Mouse (Mus musculus) limb, embryonic 14.5 days (tissue): Measurements from ENCODE around the gene Fam198a. TPM values are rescaled to one million over a fixed set of nuclear protein-coding genes. Genes with fewer than 3 reads are reported as not detected.

Source experiments
- ATAC-seq: fragments of 200-750 bp; cut with Nextera tagmentation; 2 replicates; pipeline ENCODE4 v1.8.0; 2017; ENCODE audit warnings: low read depth, moderate number of reproducible peaks, moderate TSS enrichment; ENCODE audit not compliant: low FRiP score
- DNase-seq: peaks from one replicate; pipeline ENCODE4 v3.0.0-alpha.2; 2015; ENCODE audit warnings: low spot score
- H3K27ac ChIP-seq: fragments of 300-500 bp; sonication (generic); replicated peaks from 2 replicates; pipeline ENCODE4 v1.5.1; 2014; ENCODE audit warnings: low read depth, mild to moderate bottlenecking, low read length, moderate library complexity, mixed read lengths
- H3K27me3 ChIP-seq: fragments of 300-500 bp; sonication (generic); 2 replicates; pipeline ENCODE4 v1.6.1; 2014; ENCODE audit warnings: low read length, mixed read lengths; ENCODE audit not compliant: control insufficient read depth, insufficient read depth
- H3K36me3 ChIP-seq: fragments of 300-500 bp; sonication (generic); 2 replicates; pipeline ENCODE4 v1.6.1; 2014; ENCODE audit warnings: mild to moderate bottlenecking, low read length, moderate library complexity, mixed read lengths; ENCODE audit not compliant: control insufficient read depth, insufficient read depth
- H3K4me1 ChIP-seq: fragments of 300-500 bp; sonication (generic); 2 replicates; pipeline ENCODE4 v1.6.1; 2014; ENCODE audit warnings: antibody characterized with exemption, low read length, mixed read lengths; ENCODE audit not compliant: control insufficient read depth, insufficient read depth
- H3K4me2 ChIP-seq: fragments of 300-500 bp; sonication (generic); replicated peaks from 2 replicates; pipeline ENCODE4 v1.6.1; 2014; ENCODE audit warnings: low read depth, mild to moderate bottlenecking, low read length, moderate library complexity; ENCODE audit not compliant: severe bottlenecking
- H3K4me3 ChIP-seq: fragments of 300-500 bp; sonication (generic); replicated peaks from 2 replicates; pipeline ENCODE4 v1.5.1; 2014; ENCODE audit warnings: low read length
- H3K9ac ChIP-seq: fragments of 300-500 bp; sonication (generic); 2 replicates; pipeline ENCODE4 v1.6.1; 2014; ENCODE audit warnings: mild to moderate bottlenecking, low read depth, low read length, moderate library complexity; ENCODE audit not compliant: severe bottlenecking
- H3K9me3 ChIP-seq: fragments of 300-500 bp; sonication (generic); 2 replicates; pipeline ENCODE4 v1.6.1; 2016; ENCODE audit warnings: low read length; ENCODE audit not compliant: control insufficient read depth
- POLR2A ChIP-seq: fragments of 200-500 bp; IDR thresholded peaks from 2 replicates; pipeline ENCODE4 v1.8.0; 2012; ENCODE audit warnings: inconsistent platforms, mild to moderate bottlenecking, moderate library complexity, borderline replicate concordance; ENCODE audit not compliant: insufficient read depth, insufficient read length; ENCODE audit errors: extremely low read depth
- WGBS: fragments of 180-500 bp; shearing (Covaris S2); extraction: QIAGEN DNeasy Blood & Tissue Kit; methylation state at CpG from one replicate; pipeline ENCODE4 v1.1.7; 2014; 5-methylcytosine and 5-hydroxymethylcytosine counted together
- polyA plus RNA-seq, 2 experiments: library from polyadenylated mRNA; depleted of rRNA in 1 of 2; stranded (reverse) in 1 of 2; unstranded in 1 of 2; fragments of >200 nt; fragmentation: Nextera tagmentation in 1 of 2; extraction: Ambion mirVana in 1 of 2; gene quantifications; 2 replicates each; pipeline versions ENCODE4 v1.2.1 to v1.2.3; 2012 to 2014

The Fam198a gene
- polyA plus RNA-seq, 2 experiments = 6.4 to 8.7 TPM

- WGBS = 89% methylated on average over 5 of the region's 5 CpGs
These were observed 70.8 kb downstream of the Fam198a start for GRCm38 (mm10) chr9:122021581-122021980.

GRCm38 (mm10) chr9:122022776-122023175 lies 72.0 kb downstream of the Fam198a start:
- ATAC-seq (no peak), DNase-seq (no peak)
- Histone ChIP-seq H3K4me2 (no peak overlapping the region), H3K4me1 (peaks cover 24% of the 10 kb centered on the region), H3K4me3 (no peak overlapping the region), H3K36me3 (no peaks in the 10 kb centered on the region), H3K27me3 (no peaks in the 10 kb centered on the region), H3K27ac (no peak overlapping the region), H3K9ac (no peak overlapping the region), H3K9me3 (no peaks in the 10 kb centered on the region)
- no peak for TF ChIP-seq POLR2A
- WGBS = 62% methylated on average over 9 of the region's 9 CpGs

More at GRCm38 (mm10) chr9:122021581-122021980, 70.8 kb downstream of the Fam198a start:
- ATAC-seq (no peak), DNase-seq (no peak)
- Histone ChIP-seq H3K27me3 (no peaks in the 10 kb centered on the region), H3K4me3 (no peak overlapping the region), H3K4me2 (no peak overlapping the region), H3K27ac (no peak overlapping the region), H3K36me3 (no peaks in the 10 kb centered on the region), H3K9me3 (no peaks in the 10 kb centered on the region), H3K9ac (no peak overlapping the region), H3K4me1 (peaks cover 12% of the 10 kb centered on the region)
- TF ChIP-seq POLR2A = no peak

- no peak overlapping the region for H3K4me3 ChIP-seq
- 74% methylated on average over 5 of the region's 5 CpGs for WGBS
- no peak for TF ChIP-seq POLR2A
- peaks cover 24% of the 10 kb centered on the region for H3K4me1 ChIP-seq
- no peak overlapping the region for H3K4me2 ChIP-seq
- H3K9ac ChIP-seq = no peak overlapping the region
- ATAC-seq (no peak), DNase-seq (no peak)
- no peaks in the 10 kb centered on the region for H3K36me3 ChIP-seq
- H3K27me3 ChIP-seq = no peaks in the 10 kb centered on the region
- H3K9me3 ChIP-seq = no peaks in the 10 kb centered on the region
- no peak overlapping the region for H3K27ac ChIP-seq
These were observed 73.1 kb downstream of the Fam198a start for GRCm38 (mm10) chr9:122023873-122024272.

- no peak overlapping the region for H3K4me3 ChIP-seq
- H3K4me2 ChIP-seq = no peak overlapping the region
- ATAC-seq (no peak), DNase-seq (no peak)
- peaks cover 24% of the 10 kb centered on the region for H3K4me1 ChIP-seq
- no peak overlapping the region for H3K9ac ChIP-seq
- 93% methylated on average over 6 of the region's 6 CpGs for WGBS
- H3K27me3 ChIP-seq = no peaks in the 10 kb centered on the region
- no peaks in the 10 kb centered on the region for H3K9me3 ChIP-seq
- no peak overlapping the region for H3K27ac ChIP-seq
- no peak for TF ChIP-seq POLR2A
- H3K36me3 ChIP-seq = no peaks in the 10 kb centered on the region
These were observed 73.6 kb downstream of the Fam198a start for GRCm38 (mm10) chr9:122024419-122024818.

- DNase-seq (no peak), ATAC-seq (no peak)
- Histone ChIP-seq H3K27ac (no peak overlapping the region), H3K4me2 (no peak overlapping the region), H3K36me3 (no peaks in the 10 kb centered on the region), H3K9me3 (no peaks in the 10 kb centered on the region), H3K27me3 (no peaks in the 10 kb centered on the region), H3K4me3 (no peak overlapping the region), H3K9ac (no peak overlapping the region), H3K4me1 (peaks cover 24% of the 10 kb centered on the region)
- WGBS = 30% methylated on average over 7 of the region's 7 CpGs
- TF ChIP-seq POLR2A = no peak
These were observed 75.2 kb downstream of the Fam198a start for GRCm38 (mm10) chr9:122025855-122026590.
